Mouse (Mus musculus) liver, adult 2 months (tissue): ENCODE results near the gene Srcap.

Source experiments
- CTCF ChIP-seq: fragments of 200-500 bp; IDR thresholded peaks from 2 replicates; pipeline ENCODE4 v1.5.1; 2011; ENCODE audit warnings: low read depth, low read length, control low read depth
- POLR2A ChIP-seq: fragments of 200-500 bp; IDR thresholded peaks from 2 replicates; pipeline ENCODE4 v1.6.1; 2011; ENCODE audit warnings: low read length, control low read depth; ENCODE audit not compliant: insufficient read depth; ENCODE audit errors: extremely low read depth

DNA sequence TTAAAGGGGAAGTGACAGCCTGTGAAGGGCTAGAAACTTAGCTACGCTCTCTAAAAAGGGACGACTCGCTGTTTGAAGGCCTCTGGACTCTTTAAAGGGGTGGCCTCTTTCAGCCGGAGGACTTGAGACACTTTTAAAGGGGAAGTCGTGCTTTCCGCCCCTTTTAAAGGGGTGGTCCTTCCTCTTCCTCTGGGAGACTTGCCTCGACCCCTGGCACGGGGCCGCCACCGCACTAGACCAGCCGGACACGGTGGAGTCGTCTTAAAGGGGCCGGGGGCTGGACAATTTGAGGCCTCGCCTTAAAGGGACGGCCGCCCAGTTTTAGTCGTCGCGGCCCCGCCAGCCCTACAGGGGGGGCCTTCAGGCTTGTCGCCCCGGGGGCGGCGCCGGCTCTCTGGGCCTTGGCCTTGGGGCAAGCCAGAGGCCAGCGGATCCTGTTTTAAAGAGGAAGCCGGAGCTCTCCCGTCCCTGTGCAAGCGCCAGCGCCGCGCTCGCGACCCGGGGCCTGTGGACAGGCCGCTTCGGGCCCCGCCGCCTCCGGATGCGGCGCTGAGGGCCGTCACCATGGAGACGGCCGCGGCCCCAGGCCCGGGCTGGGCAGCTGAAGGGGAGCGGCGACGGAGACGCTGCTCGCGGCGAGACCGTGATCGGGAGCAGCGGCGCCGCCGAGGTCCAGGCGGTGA is 33.0 kb upstream of the Srcap start, which contains the start of gene Fbrs:
- TF ChIP-seq CTCF (no peak), POLR2A (peak; percentile 46; the same call in 1 of the 2 replicates)
